Mouse (Mus musculus): ENCODE results near the gene Lhfpl3. TPM values are rescaled to one million over a fixed set of nuclear protein-coding genes. Genes with fewer than 3 reads are reported as not detected.

Lhfpl3 gene
- polyA plus RNA-seq, 1 experiment from 2014 or later = 0.33 TPM

DNA sequence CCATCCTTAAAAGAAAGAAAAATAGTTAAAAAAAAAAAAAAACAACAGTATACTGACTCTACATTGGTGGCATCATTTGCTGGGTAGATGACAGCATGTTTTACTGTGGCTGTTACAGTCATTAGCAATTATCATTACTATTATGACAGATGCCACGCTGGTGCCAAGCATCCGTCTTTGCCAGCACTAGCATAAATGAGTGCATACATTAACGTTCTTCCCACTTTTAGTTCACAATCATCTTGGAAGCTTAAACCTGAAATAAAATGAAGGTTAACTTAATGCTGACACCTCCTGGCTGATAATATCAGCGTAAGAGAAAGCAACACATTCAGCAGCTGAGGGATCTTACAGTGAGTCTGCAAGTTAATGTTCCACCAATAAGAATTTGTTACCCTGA is 451.0 kb downstream of the Lhfpl3 start:
- Histone ChIP-seq H3K27me3 (replicated peaks) (no peaks in the 10 kb centered on the region), H3K27ac (no peak overlapping the region), H3K36me3 (no peaks in the 10 kb centered on the region), H3K9ac (no peak overlapping the region), H3K4me3 (replicated peaks) (no peak overlapping the region), H3K9me3 (no peaks in the 10 kb centered on the region), H3K4me1 (replicated peaks) (no peaks in the 10 kb centered on the region), H3K4me2 (replicated peaks) (no peak overlapping the region)
- WGBS = 77% methylated on average over 4 of the region's 4 CpGs
- ATAC-seq = no peak

DNA sequence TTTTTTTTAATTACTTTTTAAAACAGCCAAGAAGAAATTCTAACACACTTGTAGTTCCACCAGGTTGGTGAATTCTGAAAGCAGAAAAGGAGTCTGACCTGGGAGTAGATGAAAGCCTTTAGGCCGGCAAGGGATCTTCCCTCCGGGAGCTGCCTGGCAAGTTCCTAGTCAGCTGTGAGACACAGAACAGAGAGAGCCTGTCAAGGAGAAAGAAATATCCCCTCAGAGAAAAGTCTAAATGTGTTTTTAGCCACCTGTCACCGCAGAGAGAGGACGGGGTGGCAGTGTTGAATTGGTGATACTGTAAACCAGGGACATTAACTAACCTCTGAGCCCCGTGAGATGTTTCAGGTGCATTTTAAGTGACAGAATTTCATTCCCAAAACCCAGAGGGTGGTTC is 467.2 kb downstream of the Lhfpl3 start:
- Histone ChIP-seq H3K36me3 (no peaks in the 10 kb centered on the region), H3K9ac (no peak overlapping the region), H3K4me1 (replicated peaks) (no peaks in the 10 kb centered on the region), H3K27me3 (replicated peaks) (no peaks in the 10 kb centered on the region), H3K4me3 (replicated peaks) (no peak overlapping the region), H3K27ac (no peak overlapping the region), H3K9me3 (no peaks in the 10 kb centered on the region), H3K4me2 (replicated peaks) (no peak overlapping the region)
- no peak for ATAC-seq
- WGBS = 68% methylated on average over 5 of the region's 5 CpGs

DNA sequence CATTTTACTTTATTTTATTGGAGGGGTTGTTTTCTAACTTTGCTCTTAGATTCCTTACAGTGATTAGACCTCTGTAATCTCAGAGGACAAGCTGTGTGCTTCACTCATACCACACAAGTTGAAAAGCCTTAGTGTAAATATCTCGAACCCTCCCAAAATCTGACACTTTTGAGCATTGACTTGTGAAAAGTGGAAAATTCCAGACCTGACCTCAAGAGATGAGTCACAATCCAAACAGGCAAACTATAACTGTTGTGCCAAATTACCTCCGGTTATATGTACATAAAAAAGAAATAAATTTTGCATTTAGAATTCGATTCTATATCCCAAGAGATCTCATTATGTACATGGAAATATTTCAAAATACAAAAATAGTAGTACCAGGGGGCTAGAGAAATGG is 468.8 kb downstream of the Lhfpl3 start:
- 89% methylated on average over 3 of the region's 3 CpGs for WGBS
- no peak overlapping the region for H3K4me2 ChIP-seq (replicated peaks)
- no peaks in the 10 kb centered on the region for H3K27me3 ChIP-seq (replicated peaks)
- H3K36me3 ChIP-seq = no peaks in the 10 kb centered on the region
- no peaks in the 10 kb centered on the region for H3K9me3 ChIP-seq
- no peaks in the 10 kb centered on the region for H3K4me1 ChIP-seq (replicated peaks)
- ATAC-seq = no peak
- H3K4me3 ChIP-seq (replicated peaks) = no peak overlapping the region
- no peak overlapping the region for H3K9ac ChIP-seq
- no peak overlapping the region for H3K27ac ChIP-seq

DNA sequence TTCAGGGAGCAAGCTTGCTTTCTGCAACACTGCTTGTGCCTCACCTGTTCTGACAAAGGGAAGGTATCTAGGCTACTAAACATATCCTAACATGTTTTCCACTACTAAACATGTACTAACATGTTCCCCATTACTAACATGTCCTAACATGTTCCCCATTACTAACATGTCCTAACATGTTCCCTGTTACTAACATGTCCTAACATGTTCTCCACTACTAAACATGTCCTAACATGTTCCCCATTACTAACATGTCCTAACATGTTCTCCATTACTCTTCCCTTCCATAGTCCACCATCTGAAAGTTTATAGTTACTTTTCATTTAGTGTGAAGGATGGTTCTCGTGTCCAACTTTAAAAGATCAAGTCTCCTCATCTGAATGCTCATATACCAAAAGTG is 473.8 kb downstream of the Lhfpl3 start:
- no peaks in the 10 kb centered on the region for H3K9me3 ChIP-seq

DNA sequence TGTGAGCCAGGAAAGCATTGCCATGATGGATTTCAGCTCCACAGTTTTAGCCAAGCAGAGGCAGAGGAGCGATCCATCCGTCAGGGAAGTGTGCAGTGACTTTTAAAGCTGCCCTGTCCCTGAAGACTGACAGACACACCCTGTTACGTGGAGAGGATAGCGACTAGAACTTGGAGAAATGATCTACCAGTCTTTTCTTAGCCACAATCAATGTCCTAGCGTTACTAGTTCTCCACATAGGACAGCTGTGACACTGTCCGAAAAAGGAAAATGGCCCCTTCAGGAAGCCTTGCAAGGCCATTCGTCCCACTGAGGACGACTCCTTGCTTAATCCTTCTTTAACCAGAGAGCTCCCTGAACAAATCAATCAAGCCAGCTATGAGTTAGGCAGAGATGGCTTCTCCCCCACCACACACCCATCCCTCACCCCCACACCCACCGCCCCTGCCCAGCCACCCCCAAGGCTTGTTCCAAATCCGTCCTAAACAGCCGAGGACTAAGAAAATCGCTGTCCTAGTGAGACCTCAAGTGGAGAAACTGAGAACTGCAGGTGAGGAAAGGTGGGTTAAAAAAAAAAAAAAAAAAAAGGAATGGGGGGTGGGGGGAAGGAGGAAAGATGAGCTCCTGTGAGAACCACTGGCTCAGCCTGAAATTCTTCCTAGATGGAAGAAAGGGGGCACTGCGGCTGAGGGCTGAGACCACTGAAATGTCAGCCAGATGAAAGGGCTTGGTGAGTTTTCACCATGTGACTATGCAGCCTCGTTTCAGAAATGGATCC is 479.1 kb downstream of the Lhfpl3 start:
- Histone ChIP-seq H3K36me3 (no peaks in the 10 kb centered on the region), H3K27ac (no peak overlapping the region), H3K9me3 (no peaks in the 10 kb centered on the region), H3K4me2 (replicated peaks) (peak overlapping the region; percentile 64), H3K9ac (peak overlapping the region; percentile 32; the same call in 1 of the 2 replicates), H3K4me1 (replicated peaks) (no peaks in the 10 kb centered on the region), H3K27me3 (replicated peaks) (no peaks in the 10 kb centered on the region), H3K4me3 (replicated peaks) (peak overlapping the region; percentile 32)
- 19% methylated on average over 14 of the region's 14 CpGs for WGBS
- ATAC-seq = peak; percentile 75

More for the DNA sequence above, 473.8 kb downstream of the Lhfpl3 start:
- H3K4me1 ChIP-seq (replicated peaks) = no peaks in the 10 kb centered on the region
- no peaks in the 10 kb centered on the region for H3K27me3 ChIP-seq (replicated peaks)
- no peak for ATAC-seq
- H3K36me3 ChIP-seq = no peaks in the 10 kb centered on the region
- H3K4me3 ChIP-seq (replicated peaks) = no peak overlapping the region
- 93% methylated on average over 1 of the region's 1 CpGs for WGBS
- no peak overlapping the region for H3K27ac ChIP-seq
- no peak overlapping the region for H3K4me2 ChIP-seq (replicated peaks)
- no peak overlapping the region for H3K9ac ChIP-seq

DNA sequence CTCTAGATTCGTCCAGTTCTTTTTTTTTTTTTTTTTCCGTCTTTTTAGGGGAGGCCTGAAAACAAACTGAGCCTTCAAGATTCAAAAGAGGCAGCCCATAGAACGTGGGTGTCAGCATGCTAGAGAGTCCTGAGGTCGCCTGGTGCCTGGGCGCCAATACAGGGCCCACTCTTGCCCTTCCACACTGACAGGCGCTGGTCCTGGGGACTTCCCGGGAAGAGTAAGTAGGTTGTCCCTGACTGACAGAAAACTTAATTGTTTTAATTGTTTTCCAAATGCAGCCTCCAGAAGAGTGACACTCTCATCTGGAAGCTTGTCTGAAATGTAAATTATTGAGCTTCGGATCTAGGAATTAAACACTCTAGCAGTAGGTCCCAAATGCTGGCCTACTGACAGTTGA is 479.8 kb downstream of the Lhfpl3 start:
- no peak overlapping the region for H3K4me3 ChIP-seq (replicated peaks)
- whole genome bisulfite sequencing = 37% methylated on average over 8 of the region's 8 CpGs
- H3K27ac ChIP-seq = no peak overlapping the region
- H3K36me3 ChIP-seq = no peaks in the 10 kb centered on the region
- H3K9ac ChIP-seq = no peak overlapping the region
- H3K4me2 ChIP-seq (replicated peaks) = 0 out of 2 replicates have a peak overlapping the region, but pooled peaks have one; percentile 64
- H3K4me1 ChIP-seq (replicated peaks) = no peaks in the 10 kb centered on the region
- no peaks in the 10 kb centered on the region for H3K27me3 ChIP-seq (replicated peaks)
- no peak for ATAC-seq
- no peaks in the 10 kb centered on the region for H3K9me3 ChIP-seq

DNA sequence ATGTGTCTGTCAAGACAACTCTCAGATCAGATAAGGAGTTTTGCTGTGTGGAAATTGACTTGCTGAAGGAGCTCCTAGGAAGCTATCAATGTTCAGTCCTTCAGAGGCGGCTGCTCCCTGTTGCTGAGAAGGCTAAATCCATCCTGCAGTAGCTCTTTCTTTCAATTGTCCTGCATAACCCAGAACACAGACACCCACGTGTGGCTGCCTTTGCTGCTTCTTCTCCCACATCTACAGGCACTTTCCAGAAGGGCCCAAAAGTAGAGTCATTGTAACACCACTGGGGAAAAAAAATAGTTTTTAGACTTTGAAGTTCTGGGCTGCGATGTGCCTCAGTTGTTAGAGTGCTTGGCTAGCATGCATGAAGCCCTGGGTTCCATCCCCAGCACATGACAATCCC is 480.9 kb downstream of the Lhfpl3 start:
- Histone ChIP-seq H3K9me3 (no peaks in the 10 kb centered on the region), H3K4me2 (replicated peaks) (no peak overlapping the region), H3K27ac (no peak overlapping the region), H3K36me3 (no peaks in the 10 kb centered on the region), H3K4me3 (replicated peaks) (no peak overlapping the region), H3K9ac (no peak overlapping the region), H3K27me3 (replicated peaks) (no peaks in the 10 kb centered on the region), H3K4me1 (replicated peaks) (no peaks in the 10 kb centered on the region)
- ATAC-seq = no peak
- WGBS = 64% methylated on average over 3 of the region's 3 CpGs

DNA sequence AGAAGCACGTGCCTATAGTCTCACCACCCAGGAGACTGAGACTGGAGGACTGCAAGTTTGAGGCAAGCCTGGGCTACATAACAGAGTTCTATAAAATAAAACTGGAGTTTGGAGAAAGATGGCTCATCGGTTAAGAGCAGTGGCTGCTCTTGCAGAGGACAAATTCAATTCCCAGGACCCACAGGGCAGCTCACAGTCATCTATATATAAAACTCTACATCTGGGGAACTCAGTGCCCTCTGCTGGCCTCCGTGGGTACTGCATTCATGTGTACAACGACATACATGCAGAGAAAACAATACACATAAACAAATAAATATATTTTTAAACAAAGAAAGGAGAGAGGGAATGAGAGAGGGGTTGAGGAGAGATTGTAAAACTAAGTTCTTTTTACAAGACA is 501.1 kb downstream of the Lhfpl3 start:
- WGBS = 52% methylated on average over 4 of the region's 4 CpGs
- Histone ChIP-seq H3K4me2 (replicated peaks) (no peak overlapping the region), H3K27me3 (replicated peaks) (no peaks in the 10 kb centered on the region), H3K4me3 (replicated peaks) (no peak overlapping the region), H3K27ac (no peak overlapping the region), H3K4me1 (replicated peaks) (no peaks in the 10 kb centered on the region; the same call in 1 of the 2 replicates), H3K9ac (no peak overlapping the region), H3K9me3 (no peaks in the 10 kb centered on the region), H3K36me3 (no peaks in the 10 kb centered on the region)
- no peak for ATAC-seq

DNA sequence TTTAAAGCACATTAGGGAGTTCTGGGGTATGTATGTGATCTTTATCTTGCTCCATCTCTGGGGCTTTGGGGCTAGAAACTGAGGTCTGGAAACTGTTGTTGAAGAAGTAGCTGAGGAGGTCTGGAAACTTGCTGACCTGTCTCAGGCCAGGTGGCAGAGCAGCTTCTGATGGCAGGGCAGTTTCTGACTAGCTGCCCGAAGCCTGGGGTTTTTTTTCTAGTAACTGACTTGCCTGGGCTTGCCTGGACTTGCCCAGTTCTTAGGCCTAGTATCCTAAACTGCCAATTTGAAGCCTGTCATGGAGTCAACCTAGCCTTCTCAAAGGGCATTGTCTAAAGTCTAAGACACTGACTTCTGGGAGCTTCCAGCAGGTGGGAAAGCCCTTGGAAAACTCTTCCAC is 501.9 kb downstream of the Lhfpl3 start:
- WGBS = 71% methylated on average over 1 of the region's 1 CpGs
- no peaks in the 10 kb centered on the region for H3K27me3 ChIP-seq (replicated peaks)
- no peak overlapping the region for H3K4me3 ChIP-seq (replicated peaks)
- no peak for ATAC-seq
- H3K27ac ChIP-seq = no peak overlapping the region
- H3K4me2 ChIP-seq (replicated peaks) = no peak overlapping the region
- H3K9ac ChIP-seq = no peak overlapping the region
- H3K36me3 ChIP-seq = no peaks in the 10 kb centered on the region
- H3K9me3 ChIP-seq = no peaks in the 10 kb centered on the region
- no peaks in the 10 kb centered on the region; the same call in 1 of the 2 replicates for H3K4me1 ChIP-seq (replicated peaks)

DNA sequence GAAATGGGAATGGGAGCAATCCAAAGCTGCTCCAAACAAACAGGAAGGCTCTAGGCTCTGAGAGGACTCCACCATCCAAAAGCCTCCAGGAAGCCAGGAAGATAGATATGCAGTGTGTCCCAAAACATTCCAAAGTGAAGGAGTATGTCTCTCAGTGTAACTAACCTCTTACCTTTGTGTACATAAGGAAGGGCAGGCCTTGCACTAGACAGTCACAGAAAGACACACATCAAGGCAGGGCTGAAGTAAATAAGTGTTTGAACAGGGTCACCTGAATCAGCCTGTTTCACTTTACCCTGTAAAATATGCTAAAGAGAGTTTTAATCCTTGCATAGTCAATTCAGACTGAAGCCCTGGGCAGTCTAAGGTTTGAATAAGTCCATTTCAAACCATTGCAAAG is 502.4 kb downstream of the Lhfpl3 start:
- Histone ChIP-seq H3K9me3 (no peaks in the 10 kb centered on the region), H3K4me1 (replicated peaks) (no peaks in the 10 kb centered on the region; the same call in 1 of the 2 replicates), H3K4me3 (replicated peaks) (no peak overlapping the region), H3K9ac (no peak overlapping the region), H3K36me3 (no peaks in the 10 kb centered on the region), H3K4me2 (replicated peaks) (no peak overlapping the region), H3K27ac (no peak overlapping the region), H3K27me3 (replicated peaks) (no peaks in the 10 kb centered on the region)
- ATAC-seq = no peak

DNA sequence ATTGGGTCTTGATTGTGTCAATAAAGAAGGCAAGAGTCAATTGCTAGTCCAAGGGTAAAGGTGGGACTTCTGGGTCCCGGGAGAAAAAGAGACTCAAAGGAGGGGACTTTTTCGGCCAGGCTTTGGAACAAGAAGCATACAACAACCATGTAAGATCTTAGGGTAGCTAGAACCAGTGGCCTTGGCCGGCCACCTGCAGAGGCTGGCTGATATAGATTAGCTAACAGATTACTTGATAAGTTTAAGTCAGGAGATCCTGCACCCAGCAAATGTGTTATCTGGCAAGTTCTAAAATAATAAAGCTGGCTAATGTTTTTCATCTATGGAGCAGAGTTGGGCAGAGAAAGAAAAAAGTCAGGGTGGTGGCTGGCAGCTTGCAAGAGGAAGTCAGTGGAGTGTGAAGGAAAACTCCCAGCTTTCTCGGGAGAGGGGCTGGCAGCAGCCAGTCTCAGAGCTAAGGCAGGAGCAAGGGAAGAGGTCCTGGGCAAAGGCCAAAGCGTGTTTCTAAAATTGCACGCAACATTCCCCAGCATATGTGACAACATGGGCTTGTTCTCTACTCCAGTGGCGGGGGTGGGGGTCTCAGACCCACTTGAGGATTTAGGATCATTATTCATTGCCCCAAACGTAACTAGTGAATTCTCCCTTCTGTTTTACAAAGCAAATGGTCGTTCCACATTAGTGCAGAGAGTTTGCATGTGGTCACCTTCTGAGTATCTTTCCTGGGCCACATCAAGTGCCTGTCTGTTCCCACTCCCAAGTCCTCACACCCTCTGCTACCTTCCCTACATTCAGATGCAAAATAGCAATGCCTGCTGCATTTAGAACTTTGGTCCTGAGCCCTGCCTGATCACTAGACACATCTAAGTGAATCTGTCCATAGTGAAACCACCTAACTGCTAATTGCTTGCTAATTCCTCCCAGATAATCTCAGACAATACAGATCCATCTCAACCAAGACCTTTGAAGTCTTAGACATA is 504.3 kb downstream of the Lhfpl3 start:
- Histone ChIP-seq H3K27me3 (replicated peaks) (no peaks in the 10 kb centered on the region), H3K4me2 (replicated peaks) (0 out of 2 replicates have a peak overlapping the region, but pooled peaks have one; percentile 1), H3K9ac (no peak overlapping the region), H3K4me3 (replicated peaks) (no peak overlapping the region), H3K36me3 (no peaks in the 10 kb centered on the region), H3K27ac (peak overlapping the region; percentile 27; the same call in 1 of the 2 replicates), H3K4me1 (replicated peaks) (no peaks in the 10 kb centered on the region; the same call in 1 of the 2 replicates), H3K9me3 (no peaks in the 10 kb centered on the region)
- 41% methylated on average over 9 of the region's 9 CpGs for WGBS
- ATAC-seq = peak; percentile 73

DNA sequence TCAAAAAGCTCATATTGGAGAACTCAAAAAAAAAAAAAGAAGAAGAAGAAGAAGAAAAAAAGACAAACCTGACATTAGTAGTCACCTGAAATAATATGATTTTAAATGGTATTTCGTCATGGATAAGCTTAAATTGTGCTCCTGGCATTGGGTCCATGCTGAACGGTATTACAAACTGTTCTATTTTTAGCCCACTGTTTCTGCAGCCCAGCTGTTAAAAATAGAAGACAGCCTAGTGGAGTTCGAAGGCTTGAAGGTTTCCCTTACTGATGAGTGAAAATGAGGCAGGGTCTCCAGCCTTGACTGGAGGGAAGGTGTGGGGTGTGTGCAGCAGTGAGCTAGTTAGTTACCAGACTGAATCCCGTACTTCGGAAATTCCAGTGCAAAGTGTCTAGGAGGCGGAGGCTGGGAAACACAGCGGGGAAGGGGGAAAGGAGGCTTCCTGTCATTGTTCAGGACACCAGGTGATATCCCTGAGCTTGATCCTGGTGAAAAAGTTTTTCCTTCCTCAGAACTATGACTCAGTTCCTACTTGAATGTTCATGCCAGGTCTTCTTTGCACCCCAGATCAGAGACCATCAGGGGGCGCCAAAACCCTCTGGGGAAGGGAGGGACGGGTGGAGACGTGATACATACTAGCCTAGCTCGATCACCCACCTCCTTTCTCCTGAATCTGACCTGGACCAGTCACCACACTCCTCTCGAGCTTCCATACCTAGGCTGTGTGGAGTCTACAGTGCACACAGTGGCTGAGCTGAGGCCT is 505.8 kb downstream of the Lhfpl3 start:
- Histone ChIP-seq H3K9ac (no peak overlapping the region), H3K36me3 (no peaks in the 10 kb centered on the region), H3K27ac (no peak overlapping the region), H3K27me3 (replicated peaks) (no peaks in the 10 kb centered on the region), H3K4me3 (replicated peaks) (no peak overlapping the region), H3K4me1 (replicated peaks) (no peaks in the 10 kb centered on the region; the same call in 1 of the 2 replicates), H3K4me2 (replicated peaks) (no peak overlapping the region), H3K9me3 (no peaks in the 10 kb centered on the region)
- ATAC-seq = peak; percentile 41; the same call in 1 of the 2 replicates
- 34% methylated on average over 12 of the region's 12 CpGs for WGBS

Measured in intestine, embryonic 15.5 days (tissue).